Mouse (Mus musculus): ENCODE data around the gene Btbd2. TPM values are rescaled to one million over a fixed set of nuclear protein-coding genes. Genes with fewer than 3 reads are reported as not detected.

Gene Btbd2
- polyA plus RNA-seq, 1 experiment from 2014 or later = 68.2 TPM

- no peaks in the 10 kb centered on the region for H3K9me3 ChIP-seq
- peaks cover 33% of the 10 kb centered on the region for H3K4me1 ChIP-seq
- under 1% methylated on average over 64 of the region's 64 CpGs for WGBS
- peak; percentile 96 for ATAC-seq (ENCODE audit: insufficient number of reproducible peaks, low FRiP score, low TSS enrichment, low read depth)
- H3K4me3 ChIP-seq = peak overlapping the region; percentile 94
- peak overlapping the region; percentile 96 for H3K27ac ChIP-seq
- peak overlapping the region; percentile 56 for H3K4me2 ChIP-seq
- no peaks in the 10 kb centered on the region for H3K36me3 ChIP-seq
- H3K9ac ChIP-seq = no peak overlapping the region; the same call in 1 of the 2 replicates
- H3K27me3 ChIP-seq = no peaks in the 10 kb centered on the region
Observed at GRCm38 (mm10) chr10:80621940-80622660, 34.8 kb downstream of the Btbd2 start.

GRCm38 (mm10) chr10:80621690-80621939 is 35.3 kb downstream of the Btbd2 start:
- Histone ChIP-seq H3K9me3 (no peaks in the 10 kb centered on the region), H3K4me3 (peak overlapping the region; percentile 94), H3K27me3 (no peaks in the 10 kb centered on the region), H3K27ac (peak overlapping the region; percentile 96), H3K4me1 (peaks cover 33% of the 10 kb centered on the region), H3K4me2 (peak overlapping the region; percentile 56), H3K36me3 (no peaks in the 10 kb centered on the region), H3K9ac (peak overlapping the region; percentile 26; the same call in 1 of the 2 replicates)
- WGBS = 2% methylated on average over 9 of the region's 9 CpGs
- no peak for ATAC-seq (ENCODE audit: insufficient number of reproducible peaks, low FRiP score, low TSS enrichment, low read depth)

GRCm38 (mm10) chr10:80620796-80621689 is 35.8 kb downstream of the Btbd2 start:
- Histone ChIP-seq H3K9ac (peak overlapping the region; percentile 26; the same call in 1 of the 2 replicates), H3K9me3 (no peaks in the 10 kb centered on the region), H3K36me3 (0 out of 2 replicates have a peak, but pooled peaks cover 2% of the 10 kb centered on the region), H3K4me3 (peak overlapping the region; percentile 94), H3K27me3 (no peaks in the 10 kb centered on the region), H3K4me2 (peak overlapping the region; percentile 56), H3K4me1 (peaks cover 33% of the 10 kb centered on the region), H3K27ac (peak overlapping the region; percentile 96)
- WGBS = 53% methylated on average over 16 of the region's 16 CpGs
- no peak for ATAC-seq (ENCODE audit: insufficient number of reproducible peaks, low FRiP score, low TSS enrichment, low read depth)

GRCm38 (mm10) chr10:80620365-80620764 is 36.5 kb downstream of the Btbd2 start:
- H3K27me3 ChIP-seq = no peaks in the 10 kb centered on the region
- WGBS = 87% methylated on average over 9 of the region's 9 CpGs
- H3K9ac ChIP-seq = no peak overlapping the region
- H3K36me3 ChIP-seq = peaks cover 9% of the 10 kb centered on the region
- no peaks in the 10 kb centered on the region for H3K9me3 ChIP-seq
- no peak overlapping the region for H3K27ac ChIP-seq
- no peak overlapping the region for H3K4me3 ChIP-seq
- H3K4me2 ChIP-seq = no peak overlapping the region
- no peak for ATAC-seq (ENCODE audit: insufficient number of reproducible peaks, low FRiP score, low TSS enrichment, low read depth)
- H3K4me1 ChIP-seq = peaks cover 31% of the 10 kb centered on the region

GRCm38 (mm10) chr10:80619465-80620244 is 37.2 kb downstream of the Btbd2 start:
- H3K9me3 ChIP-seq = no peaks in the 10 kb centered on the region
- H3K36me3 ChIP-seq = peaks cover 16% of the 10 kb centered on the region
- no peak overlapping the region for H3K4me3 ChIP-seq
- ATAC-seq (ENCODE audit: insufficient number of reproducible peaks, low FRiP score, low TSS enrichment, low read depth) = no peak
- H3K27me3 ChIP-seq = no peaks in the 10 kb centered on the region
- no peak overlapping the region for H3K9ac ChIP-seq
- H3K4me2 ChIP-seq = no peak overlapping the region
- no peak overlapping the region for H3K27ac ChIP-seq
- 34% methylated on average over 8 of the region's 8 CpGs for WGBS
- H3K4me1 ChIP-seq = peaks cover 24% of the 10 kb centered on the region

- Histone ChIP-seq H3K9ac (no peak overlapping the region), H3K4me2 (no peak overlapping the region), H3K27me3 (no peaks in the 10 kb centered on the region), H3K4me1 (peaks cover 9% of the 10 kb centered on the region), H3K9me3 (no peaks in the 10 kb centered on the region), H3K4me3 (no peak overlapping the region), H3K36me3 (peaks cover 30% of the 10 kb centered on the region), H3K27ac (peak overlapping the region; percentile 2; the same call in 1 of the 2 replicates)
- 70% methylated on average over 9 of the region's 9 CpGs for WGBS
- ATAC-seq (ENCODE audit: insufficient number of reproducible peaks, low FRiP score, low TSS enrichment, low read depth) = no peak
Observed at GRCm38 (mm10) chr10:80618181-80618580, 38.7 kb downstream of the Btbd2 start.

GRCm38 (mm10) chr10:80614351-80614750 is 42.5 kb downstream of the Btbd2 start:
- Histone ChIP-seq H3K4me3 (no peak overlapping the region), H3K27me3 (no peaks in the 10 kb centered on the region), H3K4me2 (no peak overlapping the region), H3K36me3 (peaks cover 55% of the 10 kb centered on the region), H3K9me3 (no peaks in the 10 kb centered on the region), H3K27ac (no peak overlapping the region), H3K9ac (no peak overlapping the region), H3K4me1 (no peaks in the 10 kb centered on the region)
- no peak for ATAC-seq (ENCODE audit: insufficient number of reproducible peaks, low FRiP score, low TSS enrichment, low read depth)
- WGBS = 87% methylated on average over 6 of the region's 6 CpGs

GRCm38 (mm10) chr10:80613821-80614220 is 43.0 kb downstream of the Btbd2 start:
- H3K4me2 ChIP-seq = no peak overlapping the region
- no peak for ATAC-seq (ENCODE audit: insufficient number of reproducible peaks, low FRiP score, low TSS enrichment, low read depth)
- no peak overlapping the region for H3K4me3 ChIP-seq
- no peaks in the 10 kb centered on the region for H3K27me3 ChIP-seq
- WGBS = 81% methylated on average over 3 of the region's 3 CpGs
- H3K9ac ChIP-seq = no peak overlapping the region
- no peaks in the 10 kb centered on the region for H3K4me1 ChIP-seq
- no peak overlapping the region for H3K27ac ChIP-seq
- no peaks in the 10 kb centered on the region for H3K9me3 ChIP-seq
- H3K36me3 ChIP-seq = peaks cover 60% of the 10 kb centered on the region

GRCm38 (mm10) chr10:80611905-80612304 is 45.0 kb downstream of the Btbd2 start:
- H3K36me3 ChIP-seq = peaks cover 79% of the 10 kb centered on the region
- H3K4me3 ChIP-seq = no peak overlapping the region
- H3K9ac ChIP-seq = no peak overlapping the region
- no peak for ATAC-seq (ENCODE audit: insufficient number of reproducible peaks, low FRiP score, low TSS enrichment, low read depth)
- H3K4me2 ChIP-seq = no peak overlapping the region
- no peaks in the 10 kb centered on the region for H3K4me1 ChIP-seq
- no peaks in the 10 kb centered on the region for H3K27me3 ChIP-seq
- no peaks in the 10 kb centered on the region for H3K9me3 ChIP-seq
- H3K27ac ChIP-seq = no peak overlapping the region
- WGBS = 91% methylated on average over 3 of the region's 3 CpGs

- 64% methylated on average over 4 of the region's 4 CpGs for WGBS
- Histone ChIP-seq H3K36me3 (peaks cover 86% of the 10 kb centered on the region), H3K4me1 (no peaks in the 10 kb centered on the region), H3K9me3 (no peaks in the 10 kb centered on the region), H3K4me3 (no peak overlapping the region), H3K27ac (no peak overlapping the region), H3K27me3 (no peaks in the 10 kb centered on the region), H3K4me2 (no peak overlapping the region), H3K9ac (no peak overlapping the region)
- ATAC-seq (ENCODE audit: insufficient number of reproducible peaks, low FRiP score, low TSS enrichment, low read depth) = no peak
Observed at GRCm38 (mm10) chr10:80611024-80611423, 45.8 kb downstream of the Btbd2 start.

GRCm38 (mm10) chr10:80610116-80610785 is 46.6 kb downstream of the Btbd2 start:
- H3K9me3 ChIP-seq = no peaks in the 10 kb centered on the region
- H3K4me1 ChIP-seq = no peaks in the 10 kb centered on the region
- H3K4me2 ChIP-seq = no peak overlapping the region
- peaks cover 81% of the 10 kb centered on the region for H3K36me3 ChIP-seq
- whole genome bisulfite sequencing = 92% methylated on average over 9 of the region's 9 CpGs
- ATAC-seq (ENCODE audit: insufficient number of reproducible peaks, low FRiP score, low TSS enrichment, low read depth) = no peak
- H3K4me3 ChIP-seq = no peak overlapping the region
- H3K27me3 ChIP-seq = no peaks in the 10 kb centered on the region
- no peak overlapping the region for H3K9ac ChIP-seq
- no peak overlapping the region for H3K27ac ChIP-seq

Measured in limb, embryonic 15.5 days (tissue).